Mouse (Mus musculus) megakaryocyte progenitor cell, adult 5-6 weeks (primary cell): ENCODE data around the gene Myo5a. TPM values are rescaled to one million over a fixed set of nuclear protein-coding genes. Genes with fewer than 3 reads are reported as not detected.
A peak's percentile ranks its signal among the peaks of the same experiment; 100 is the strongest.

ENCODE experiments used
- ATAC-seq: replicated peaks from 2 replicates; pipeline ENCODE4 v1.8.0; 2016; ENCODE audit warnings: mild to moderate bottlenecking, moderate TSS enrichment, inconsistent platforms; ENCODE audit not compliant: poor library complexity
- total RNA-seq, 2 experiments: library from RNA; stranded (forward) in 1 of 2; stranded (reverse) in 1 of 2; fragments of 157-497, 149-512 nt in 1 of 2; fragments of 200-1000 nt in 1 of 2; gene quantifications; 2 replicates each; pipeline versions ENCODE4 v1.2.3 to v1.2.4; 2015 to 2017

Myo5a gene
- total RNA-seq, 2 experiments from 2014 or later, result 80.1 to 133 TPM

DNA sequence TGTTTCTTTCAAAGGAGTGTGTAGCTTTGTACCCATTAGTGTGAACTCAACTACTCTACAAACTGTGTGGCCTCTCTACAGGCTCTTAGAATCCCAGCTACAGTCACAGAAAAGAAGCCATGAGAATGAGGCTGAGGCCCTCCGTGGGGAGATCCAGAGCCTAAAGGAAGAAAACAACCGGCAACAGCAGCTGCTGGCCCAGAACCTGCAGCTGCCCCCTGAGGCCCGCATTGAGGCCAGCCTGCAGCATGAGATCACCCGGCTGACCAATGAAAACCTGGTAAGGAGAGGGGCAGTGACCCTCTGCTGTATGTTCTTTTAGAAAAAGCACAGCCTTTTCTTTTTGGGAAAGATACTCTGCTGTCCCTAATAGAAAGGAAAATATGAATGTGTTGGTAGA is 123.0 kb downstream of the Myo5a start:
- no peak for ATAC-seq

- peak; percentile 95 for ATAC-seq
Observed at GRCm38 (mm10) chr9:75196335-75196734, 125.5 kb downstream of the Myo5a start.

DNA sequence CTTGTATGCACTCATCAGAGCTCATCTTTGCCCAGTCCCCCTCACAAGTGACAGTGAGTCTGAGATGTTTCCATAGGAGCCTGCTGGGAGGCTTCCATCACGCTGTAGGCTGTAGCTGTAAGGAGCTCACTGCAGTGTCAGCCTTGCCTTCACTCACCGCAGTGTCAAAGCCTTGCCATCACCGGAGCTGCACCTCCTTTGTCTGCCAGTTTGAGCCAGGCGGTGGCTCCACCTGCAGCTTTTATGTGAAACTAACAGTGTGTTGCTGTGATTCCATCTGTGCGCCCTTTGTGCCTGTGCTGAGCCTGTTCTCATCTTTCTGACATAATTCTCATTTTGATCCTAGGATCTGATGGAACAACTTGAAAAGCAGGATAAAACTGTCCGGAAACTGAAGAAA is 126.5 kb downstream of the Myo5a start:
- ATAC-seq, result 0 out of 2 replicates have a peak, but pooled peaks have one; percentile 4

DNA sequence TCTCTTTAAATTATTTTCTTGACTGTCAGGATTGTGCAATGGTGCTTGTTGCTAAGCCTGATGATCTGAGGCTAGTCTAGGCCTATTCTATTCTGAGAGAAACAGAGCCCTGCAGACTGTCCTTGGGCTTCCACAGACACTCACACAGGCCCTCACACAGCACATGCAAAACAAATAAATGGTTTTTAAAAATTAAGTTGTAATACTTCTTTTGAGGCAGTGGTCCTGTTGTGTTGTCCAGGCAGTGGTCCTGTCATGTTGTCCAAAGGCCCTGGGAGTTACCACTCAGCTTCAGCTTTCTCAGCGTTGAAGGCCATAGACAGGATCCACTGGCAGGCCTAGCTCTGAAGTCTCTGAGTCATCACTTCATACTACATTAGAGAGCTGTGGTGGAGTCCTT is 130.7 kb downstream of the Myo5a start:
- no peak for ATAC-seq

GRCm38 (mm10) chr9:75202036-75202435 is 131.2 kb downstream of the Myo5a start:
- no peak for ATAC-seq

DNA sequence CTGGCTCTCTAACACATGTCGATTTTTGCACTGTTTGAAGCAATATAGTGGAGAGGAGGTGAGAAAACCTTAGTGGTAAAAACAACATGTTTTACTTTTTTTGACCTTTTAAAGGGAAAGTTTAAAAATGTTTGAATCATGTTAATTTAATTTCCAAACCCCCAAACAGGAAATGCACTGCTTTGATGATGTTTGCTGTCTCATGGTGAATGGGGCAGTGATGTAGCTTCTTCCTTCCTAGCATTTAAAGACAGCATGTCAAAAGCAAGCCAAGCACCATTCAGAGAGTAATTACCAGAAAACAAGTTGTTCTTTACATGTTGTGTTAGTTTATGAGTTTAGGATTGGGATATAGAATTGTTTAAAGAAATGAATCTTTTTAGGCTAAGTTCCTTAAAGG is 138.4 kb downstream of the Myo5a start:
- ATAC-seq, result no peak

GRCm38 (mm10) chr9:75210269-75210668 is 139.5 kb downstream of the Myo5a start:
- no peak for ATAC-seq

DNA sequence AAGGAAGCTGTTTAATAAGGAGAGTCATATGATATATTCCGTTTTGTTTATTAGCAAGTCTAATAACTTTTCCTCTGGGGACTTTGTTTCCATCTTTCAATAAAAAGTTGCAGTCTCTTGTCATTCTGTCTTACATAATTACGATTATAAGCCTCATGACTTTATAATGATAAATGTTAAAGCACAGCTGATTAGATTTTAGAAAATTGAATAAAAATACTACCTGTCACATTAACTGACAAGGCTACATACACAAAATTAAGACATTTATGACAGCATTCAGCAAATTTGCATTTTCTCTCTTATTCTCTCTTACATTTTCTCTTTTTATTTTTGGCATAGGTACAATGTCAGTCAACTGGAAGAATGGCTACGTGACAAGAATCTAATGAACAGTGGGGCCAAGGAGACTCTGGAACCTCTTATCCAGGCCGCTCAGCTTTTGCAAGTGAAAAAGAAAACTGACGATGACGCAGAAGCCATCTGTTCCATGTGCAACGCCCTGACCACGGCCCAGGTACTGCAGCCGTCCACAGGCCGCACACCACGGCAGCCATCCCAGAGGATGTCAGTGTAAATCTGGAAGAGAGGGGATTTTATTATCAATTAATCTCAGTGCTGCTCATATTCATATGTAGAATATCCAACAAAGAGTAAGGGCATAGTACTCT is 144.1 kb downstream of the Myo5a start:
- no peak for ATAC-seq

- ATAC-seq, result no peak
Observed at GRCm38 (mm10) chr9:75219942-75220341, 149.1 kb downstream of the Myo5a start.

DNA sequence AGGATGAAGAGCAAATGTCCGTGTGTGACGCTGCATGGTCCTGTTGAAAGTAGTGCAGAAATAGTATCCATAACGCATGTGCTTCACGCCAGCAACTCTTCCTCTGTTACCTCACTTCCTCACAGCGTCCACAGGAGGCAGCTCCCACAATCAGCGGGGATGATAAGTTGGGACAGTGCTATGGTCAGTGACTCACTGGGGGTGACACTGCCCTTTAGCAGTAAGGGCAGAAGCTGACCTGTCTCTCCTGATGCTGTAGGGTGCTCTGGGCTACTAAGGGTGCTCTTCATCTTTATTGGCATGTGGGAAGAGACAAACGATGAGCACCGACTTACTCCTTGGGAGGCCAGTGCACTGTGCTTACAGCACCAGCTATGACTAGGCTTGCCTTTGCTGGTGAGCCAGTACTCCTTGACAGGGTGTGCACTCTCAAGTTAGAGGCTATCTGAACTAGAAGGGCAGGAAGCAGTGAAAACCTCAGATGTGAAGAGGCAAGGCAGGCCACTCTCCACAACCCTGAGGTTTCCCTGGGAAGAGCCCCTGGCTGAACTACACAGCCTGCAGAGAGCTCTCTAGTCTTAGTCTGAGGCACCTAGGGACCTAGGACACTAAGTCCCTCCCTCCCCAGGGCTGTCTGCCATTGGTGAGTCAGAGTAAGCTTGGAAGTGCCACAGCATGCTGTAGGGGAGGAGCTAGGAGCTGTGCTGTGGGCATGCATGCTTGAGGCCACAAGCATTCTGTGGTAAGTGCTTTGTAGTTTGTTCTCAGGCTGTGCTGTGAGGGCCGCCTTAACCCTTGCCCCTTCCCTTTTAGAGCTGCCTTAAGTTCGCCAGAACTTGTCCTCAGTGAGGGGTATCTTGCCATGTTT is 150.8 kb downstream of the Myo5a start:
- ATAC-seq, result peak; percentile 93

DNA sequence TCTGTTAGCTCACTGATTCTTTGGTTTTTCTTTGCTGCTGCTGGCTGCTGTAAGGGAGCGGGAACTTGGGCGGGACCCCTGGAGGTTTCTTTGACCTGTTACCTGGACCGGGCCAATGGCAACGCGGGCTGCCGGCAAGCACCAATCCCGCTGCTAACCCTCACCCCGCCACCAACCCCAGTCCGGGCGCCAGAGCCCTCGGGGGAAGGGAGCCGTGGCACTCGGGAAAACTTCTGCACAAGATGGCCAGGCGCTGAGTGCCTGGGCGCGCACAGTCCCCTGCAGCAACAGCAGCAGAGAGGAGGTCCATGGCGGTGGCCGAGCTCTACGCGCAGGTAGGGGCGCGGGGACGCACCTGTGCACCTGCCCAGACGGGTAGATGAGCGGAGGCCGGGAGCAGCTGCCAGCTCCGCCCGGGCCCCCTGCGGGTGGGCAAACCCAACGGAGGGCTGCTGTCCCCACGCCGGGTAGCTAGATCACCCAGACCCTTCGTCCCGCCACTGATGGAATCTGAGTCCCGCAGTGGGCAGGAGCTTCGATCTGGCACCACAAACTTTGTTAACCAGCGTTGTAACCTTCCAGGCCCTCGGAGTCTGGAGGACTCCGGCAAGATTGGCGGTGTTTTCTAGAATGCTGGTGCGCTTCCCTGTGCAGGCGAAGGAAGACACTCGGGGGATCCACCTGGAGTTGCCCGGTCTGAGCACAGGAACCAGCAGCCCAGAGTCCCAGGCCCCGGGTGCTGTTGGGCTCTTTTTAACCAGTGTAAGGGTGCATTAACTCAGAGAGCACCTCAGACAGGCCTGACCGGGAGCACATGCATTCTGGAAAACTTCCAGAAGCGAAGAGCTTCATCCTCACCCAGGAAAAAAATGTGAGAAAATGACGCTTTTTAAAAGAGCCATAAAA is 161.3 kb downstream of the Myo5a start, which contains the start of gene Myo5c:
Gene Myo5c (plus strand): TSS at position 180 of the 906 bp plus-strand sequence.
- ATAC-seq, result peak; percentile 64

- no peak for ATAC-seq
Observed at GRCm38 (mm10) chr9:75232860-75233259, 162.0 kb downstream of the Myo5a start.

GRCm38 (mm10) chr9:75234271-75234741 is 163.5 kb downstream of the Myo5a start:
- ATAC-seq, result no peak

- ATAC-seq, result no peak
Observed at GRCm38 (mm10) chr9:75234983-75235627, 164.3 kb downstream of the Myo5a start.

DNA sequence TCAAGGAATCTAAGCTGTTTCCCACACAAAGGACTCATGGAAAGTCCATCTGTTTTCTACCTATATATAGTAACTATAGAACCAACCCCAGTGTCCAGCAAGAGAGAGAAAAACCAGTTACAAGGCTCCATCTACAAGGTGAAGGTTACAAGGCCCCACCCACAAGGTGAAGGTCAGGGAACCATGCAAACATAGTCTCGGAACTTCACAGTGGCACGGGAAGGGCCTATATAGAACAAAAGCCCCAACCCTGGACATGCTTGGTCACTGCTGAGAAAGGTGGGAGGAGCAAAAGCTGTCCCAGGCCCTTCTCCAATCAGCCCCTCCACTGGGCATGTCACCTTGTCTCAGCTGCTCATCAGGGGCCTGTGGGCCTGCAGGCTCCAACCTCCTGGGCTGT is 164.9 kb downstream of the Myo5a start:
- no peak for ATAC-seq

GRCm38 (mm10) chr9:75236416-75237308 is 165.8 kb downstream of the Myo5a start:
- no peak for ATAC-seq

DNA sequence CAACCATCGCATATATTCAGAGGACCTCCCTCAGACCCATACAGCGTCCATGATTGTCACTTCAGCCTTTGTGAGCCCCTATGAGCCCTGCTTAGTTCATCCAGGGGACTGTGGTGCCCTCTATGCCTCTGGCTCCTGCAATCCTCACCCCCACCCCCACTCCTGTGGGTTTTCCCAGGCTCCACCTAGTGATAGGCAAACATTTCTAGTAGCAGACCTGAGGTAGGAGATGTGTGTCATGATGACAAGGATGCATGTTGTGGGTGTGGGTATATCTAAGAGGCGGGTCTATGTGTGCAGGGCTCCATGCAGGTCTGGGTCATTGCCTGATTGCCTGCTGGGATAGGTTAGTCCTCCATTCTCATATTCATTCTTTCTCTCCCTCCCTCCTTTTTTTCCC is 167.4 kb downstream of the Myo5a start:
- no peak for ATAC-seq

DNA sequence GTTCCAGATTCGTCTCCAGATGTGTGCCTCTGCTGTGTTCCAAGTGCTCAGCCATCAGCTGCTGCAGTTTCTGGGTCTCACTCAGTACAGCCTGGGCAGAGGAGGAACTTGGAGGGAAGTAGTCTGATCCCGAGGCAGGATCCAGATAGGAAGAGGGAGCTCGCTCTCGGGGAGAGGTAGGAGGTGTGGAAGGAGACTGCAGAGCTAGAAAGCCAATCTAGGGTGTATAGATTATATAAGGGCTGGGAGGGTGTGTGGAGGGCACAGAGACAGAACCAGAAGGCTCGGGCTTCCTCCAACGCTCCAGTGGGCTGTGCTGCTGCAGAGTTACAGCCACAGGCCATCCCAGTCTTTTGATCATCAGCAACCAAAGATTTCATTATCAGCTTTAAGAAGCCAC is 172.2 kb downstream of the Myo5a start:
- ATAC-seq, result no peak

GRCm38 (mm10) chr9:75243730-75244406 is 173.1 kb downstream of the Myo5a start:
- 0 out of 2 replicates have a peak, but pooled peaks have one; percentile 17 for ATAC-seq
